Mouse (Mus musculus) urinary bladder, adult 18-20 months (tissue): ENCODE data around the gene Ppm1j.
A peak's percentile ranks its signal among the peaks of the same experiment; 100 is the strongest.
"Not testable (repeated sequence)": the region's sequence is repeated elsewhere in the genome, so short reads cannot be mapped to it uniquely, and the experiment has no call there.

Experiments used
- DNase-seq, 2 experiments: peaks; one replicate each; pipeline ENCODE4 v3.0.0; 2022; ENCODE audit warnings: low spot score in 2 of 2, mixed read lengths in 2 of 2

Gene Ppm1j

GRCm38 (mm10) chr3:104813227-104813626, 32.4 kb downstream of the Ppm1j start:
- not testable (repeated sequence) for DNase-seq

GRCm38 (mm10) chr3:104814746-104815145, 33.9 kb downstream of the Ppm1j start:
- DNase-seq = no peak

- DNase-seq = no peak
Measured at GRCm38 (mm10) chr3:104815346-104815745, 34.5 kb downstream of the Ppm1j start.

GRCm38 (mm10) chr3:104816130-104816529, 35.3 kb downstream of the Ppm1j start:
- no peak for DNase-seq

- peak; percentile 38 to 73 for DNase-seq
Measured at GRCm38 (mm10) chr3:104817481-104817990, 36.7 kb downstream of the Ppm1j start.

GRCm38 (mm10) chr3:104817991-104818748, 37.3 kb downstream of the Ppm1j start, which contains the start of gene Mov10:
Mov10 (minus strand) TSS chr3:104818563.
- DNase-seq = peak; percentile 47 to 56

GRCm38 (mm10) chr3:104818749-104819134, 37.9 kb downstream of the Ppm1j start:
- no peak for DNase-seq

- DNase-seq = no peak
Measured at GRCm38 (mm10) chr3:104820426-104820825, 39.6 kb downstream of the Ppm1j start.

- DNase-seq = no peak
Measured at GRCm38 (mm10) chr3:104822413-104822812, 41.6 kb downstream of the Ppm1j start.
